Mouse (Mus musculus): ENCODE data around the gene Ptprb.

The Ptprb gene

GRCm38 (mm10) chr10:116275280-116275679 is at the start of gene Ptprb:
Gene Ptprb, plus strand, starts transcription at chr10:116275523.
- peak; percentile 88 for TF ChIP-seq GATA4 (IDR thresholded peaks at IDR 0.05; ENCODE audit: insufficient replicate concordance, low read length)

DNA sequence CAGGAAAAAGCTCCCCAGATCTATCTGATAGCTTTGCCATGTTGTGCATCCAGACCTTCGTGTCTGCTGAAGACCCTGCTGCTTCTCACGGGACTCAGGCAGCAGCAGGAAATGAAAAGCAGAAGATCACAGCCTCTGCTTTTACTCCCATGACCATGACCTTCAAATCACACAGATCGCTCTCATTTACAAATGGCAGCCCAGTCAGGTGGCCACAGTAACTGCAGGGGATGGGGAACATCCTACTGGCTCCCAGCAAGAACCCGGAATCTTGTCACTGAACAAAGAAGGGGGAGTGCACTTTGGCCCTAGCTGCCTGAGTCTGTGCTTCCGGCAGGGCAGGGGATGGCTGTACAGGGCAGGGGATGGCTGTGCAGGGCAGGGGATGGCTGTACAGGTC is 40.0 kb upstream of the Ptprb start:
- TF ChIP-seq GATA4 (IDR thresholded peaks at IDR 0.05; ENCODE audit: insufficient replicate concordance, low read length) = no peak

DNA sequence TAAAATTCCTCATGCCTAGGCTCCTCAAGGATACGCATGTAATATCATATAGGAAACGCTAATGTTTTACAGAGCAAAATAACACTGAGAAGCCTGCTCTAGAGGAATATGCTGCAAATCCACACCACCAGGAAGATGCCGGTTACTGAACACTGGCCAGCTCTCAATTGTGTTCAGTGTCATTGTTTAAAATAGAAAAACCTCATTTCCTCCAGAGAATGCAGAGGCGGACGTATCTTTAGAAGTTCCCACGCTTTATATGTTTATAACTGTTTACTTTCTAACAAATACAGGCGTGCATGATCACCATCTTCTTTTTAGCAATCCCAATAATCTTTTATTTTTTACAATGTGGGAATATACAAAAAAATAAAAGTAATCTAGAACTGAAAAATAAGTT is 33.1 kb upstream of the Ptprb start:
- TF ChIP-seq GATA4 (IDR thresholded peaks at IDR 0.05; ENCODE audit: insufficient replicate concordance, low read length) = no peak

DNA sequence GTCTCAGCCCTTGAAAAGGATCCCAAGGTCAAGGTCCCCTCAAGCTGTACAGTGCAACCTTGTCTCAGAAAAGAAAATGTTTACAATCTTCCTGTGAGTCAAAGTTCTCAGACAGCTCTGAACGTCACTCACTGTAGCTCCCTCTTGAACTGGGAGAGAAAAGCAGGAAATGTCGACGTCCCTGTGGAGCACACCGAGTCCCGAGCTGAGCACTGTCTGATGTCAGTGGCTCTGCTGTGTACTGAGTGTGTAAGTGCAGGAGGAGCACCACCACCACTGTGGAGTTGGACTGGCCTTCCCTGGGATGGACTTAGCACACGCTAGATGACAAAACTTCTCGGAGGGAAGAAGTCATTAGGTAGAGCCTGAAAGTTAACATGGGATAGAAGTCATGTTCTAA is 31.9 kb upstream of the Ptprb start:
- TF ChIP-seq GATA4 (IDR thresholded peaks at IDR 0.05; ENCODE audit: insufficient replicate concordance, low read length) = no peak

- TF ChIP-seq GATA4 (IDR thresholded peaks at IDR 0.05; ENCODE audit: insufficient replicate concordance, low read length) = no peak
Measured at GRCm38 (mm10) chr10:116245632-116246031, 29.7 kb upstream of the Ptprb start.

DNA sequence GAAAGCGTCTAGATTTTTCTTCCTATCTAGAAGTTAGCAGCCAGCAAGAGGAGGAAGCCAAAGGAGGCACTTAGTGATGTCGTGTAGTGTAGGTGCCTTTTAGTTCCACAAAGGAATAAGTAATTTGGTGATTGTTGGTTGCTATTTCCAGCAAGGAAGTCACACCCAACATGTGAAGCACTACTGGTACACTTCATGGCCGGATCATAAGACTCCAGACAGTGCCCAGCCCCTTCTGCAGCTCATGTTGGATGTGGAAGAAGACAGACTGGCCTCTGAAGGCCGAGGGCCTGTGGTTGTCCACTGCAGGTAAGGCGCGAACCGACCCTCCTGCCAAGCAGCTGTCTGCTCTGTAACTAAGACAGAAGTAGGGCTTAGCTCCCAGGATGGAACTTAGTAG is 22.7 kb upstream of the Ptprb start:
- no peak for TF ChIP-seq GATA4 (IDR thresholded peaks at IDR 0.05; ENCODE audit: insufficient replicate concordance, low read length)

- TF ChIP-seq GATA4 (IDR thresholded peaks at IDR 0.05; ENCODE audit: insufficient replicate concordance, low read length) = peak; percentile 93
Measured at GRCm38 (mm10) chr10:116253972-116254371, 21.4 kb upstream of the Ptprb start.

- TF ChIP-seq GATA4 (IDR thresholded peaks at IDR 0.05; ENCODE audit: insufficient replicate concordance, low read length) = no peak
Measured at GRCm38 (mm10) chr10:116259298-116259697, 16.0 kb upstream of the Ptprb start.

DNA sequence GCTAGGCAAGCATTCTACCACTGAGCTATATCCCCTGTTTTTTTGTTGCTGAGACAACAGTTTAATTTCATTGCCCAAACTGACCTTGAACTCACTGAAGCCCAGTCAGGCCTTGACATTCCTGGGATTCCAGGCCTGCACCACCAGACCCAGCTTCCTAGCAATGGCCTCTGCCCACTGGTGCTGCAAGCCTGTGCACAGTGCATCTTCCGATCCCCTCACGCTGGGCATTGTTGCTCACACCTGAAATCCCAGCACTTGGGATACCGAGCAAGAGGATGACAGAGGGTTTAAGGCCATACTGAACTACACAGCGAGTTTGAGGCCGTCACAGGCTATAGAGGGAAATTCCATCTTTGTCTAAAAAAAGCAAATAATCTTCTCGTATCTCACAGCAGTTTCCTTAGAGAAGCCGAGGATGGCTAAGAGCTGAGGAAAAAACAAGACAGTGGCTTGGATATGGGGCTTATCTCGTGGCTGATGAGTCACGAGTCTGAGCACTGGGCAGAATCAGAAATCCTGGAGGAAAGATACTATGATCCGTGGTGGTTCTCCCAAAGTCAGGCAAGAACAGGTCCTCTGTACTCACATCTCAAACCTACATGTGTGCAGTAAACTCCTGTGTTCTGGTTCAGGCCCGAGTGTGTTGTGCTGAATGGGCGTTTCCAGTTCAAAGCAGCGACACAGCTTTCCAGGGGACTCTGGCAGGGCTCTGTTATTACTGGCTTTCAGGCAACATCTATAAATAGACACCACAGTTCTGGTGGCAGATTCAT is 14.5 kb upstream of the Ptprb start:
- TF ChIP-seq GATA4 (IDR thresholded peaks at IDR 0.05; ENCODE audit: insufficient replicate concordance, low read length) = peak; percentile 93

GRCm38 (mm10) chr10:116261559-116261958 is 13.8 kb upstream of the Ptprb start:
- no peak for TF ChIP-seq GATA4 (IDR thresholded peaks at IDR 0.05; ENCODE audit: insufficient replicate concordance, low read length)

DNA sequence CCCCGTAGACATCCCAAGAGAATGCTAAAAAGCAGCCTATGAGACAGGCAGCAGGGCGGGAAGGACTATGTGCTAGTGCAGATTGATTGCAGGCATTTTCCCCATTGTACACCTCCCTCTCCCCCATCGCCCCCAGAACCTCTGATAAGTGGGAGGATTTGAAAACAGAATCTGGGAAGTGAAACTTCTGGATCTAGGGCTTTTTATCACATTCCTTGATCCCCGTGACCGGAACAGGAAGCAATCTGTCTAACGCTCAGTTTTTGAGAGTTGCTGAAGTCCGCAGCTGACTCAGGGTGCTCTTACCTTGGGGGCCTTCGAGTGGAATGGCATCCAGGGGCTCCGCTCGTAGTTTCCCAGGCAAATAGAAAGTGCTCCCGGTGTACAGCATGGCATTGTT is 10.8 kb upstream of the Ptprb start:
- peak; percentile 33; the same call in 1 of the 2 replicates for TF ChIP-seq GATA4 (IDR thresholded peaks at IDR 0.05; ENCODE audit: insufficient replicate concordance, low read length)

DNA sequence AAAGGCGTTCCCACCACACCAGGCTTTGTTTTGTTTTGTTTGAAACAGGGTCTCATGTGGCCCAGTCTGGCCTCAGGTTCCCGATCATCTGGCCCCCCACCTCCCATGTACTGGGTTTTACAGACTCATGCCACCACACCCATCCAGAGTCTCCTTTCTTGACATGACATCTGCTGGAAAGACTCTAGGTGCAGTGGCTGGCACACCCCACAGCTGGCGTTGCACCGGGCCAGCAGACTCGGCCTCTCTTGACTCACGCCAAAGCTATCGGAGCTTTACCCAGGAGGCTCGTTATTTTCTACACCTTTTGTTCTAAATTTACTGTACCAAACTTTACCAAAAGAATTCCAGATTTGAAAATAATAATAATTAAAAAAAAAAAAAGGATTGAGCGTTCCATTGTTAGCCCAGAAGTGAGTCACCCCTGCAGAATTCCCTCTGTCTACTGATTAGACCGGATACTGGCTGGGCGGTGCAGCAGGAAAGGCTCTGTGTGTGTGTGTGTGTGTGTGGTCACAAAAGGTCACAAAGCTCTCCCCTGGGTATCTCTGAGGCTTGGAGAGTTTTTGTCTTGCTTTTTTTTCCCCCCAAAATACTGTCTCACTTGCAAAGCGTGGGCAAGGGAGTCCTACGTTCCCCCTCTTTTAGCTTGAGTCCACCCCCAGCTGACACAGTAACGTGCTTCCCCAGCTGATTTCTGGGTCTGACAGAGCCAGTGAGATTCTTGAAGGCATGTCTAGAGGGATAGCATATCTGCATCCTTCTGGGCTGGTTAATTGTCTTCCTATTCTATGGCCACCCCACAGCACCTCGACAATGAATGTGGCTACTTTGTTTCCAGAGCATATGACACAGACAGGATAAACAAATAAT is 8.5 kb upstream of the Ptprb start:
- TF ChIP-seq GATA4 (IDR thresholded peaks at IDR 0.05; ENCODE audit: insufficient replicate concordance, low read length) = peak; percentile 90

DNA sequence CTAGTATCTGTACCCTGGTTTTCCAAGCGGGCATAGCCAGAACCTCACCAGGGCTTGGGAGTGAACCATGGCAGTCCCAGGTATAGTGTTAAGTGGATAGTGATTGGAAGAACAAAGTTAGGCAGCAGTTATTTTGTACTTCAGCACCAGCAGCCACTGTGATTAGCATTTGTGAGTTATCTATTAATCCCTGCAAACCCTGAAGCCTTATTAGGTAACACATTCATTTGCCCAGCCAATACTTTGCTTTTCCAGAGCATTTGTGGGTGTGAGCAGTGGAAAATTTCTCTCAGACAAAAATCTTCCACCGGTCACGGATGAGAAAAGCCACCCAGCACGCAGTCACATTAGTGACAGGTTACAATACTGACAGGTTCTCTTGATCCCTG is 7.9 kb upstream of the Ptprb start:
- no peak for TF ChIP-seq GATA4 (IDR thresholded peaks at IDR 0.05; ENCODE audit: insufficient replicate concordance, low read length)

- TF ChIP-seq GATA4 (IDR thresholded peaks at IDR 0.05; ENCODE audit: insufficient replicate concordance, low read length) = no peak
Measured at GRCm38 (mm10) chr10:116268343-116268742, 7.0 kb upstream of the Ptprb start.

- TF ChIP-seq GATA4 (IDR thresholded peaks at IDR 0.05; ENCODE audit: insufficient replicate concordance, low read length) = no peak
Measured at GRCm38 (mm10) chr10:116270646-116271469, 4.5 kb upstream of the Ptprb start.

All from liver, adult (tissue).